Mouse (Mus musculus): ENCODE data around the gene Mak. TPM values are rescaled to one million over a fixed set of nuclear protein-coding genes. Genes with fewer than 3 reads are reported as not detected.
"Not testable (repeated sequence)": the region's sequence is repeated elsewhere in the genome, so short reads cannot be mapped to it uniquely, and the experiment has no call there.

Mak gene
- polyA plus RNA-seq, 1 experiment from 2014 or later = 0.22 TPM

DNA sequence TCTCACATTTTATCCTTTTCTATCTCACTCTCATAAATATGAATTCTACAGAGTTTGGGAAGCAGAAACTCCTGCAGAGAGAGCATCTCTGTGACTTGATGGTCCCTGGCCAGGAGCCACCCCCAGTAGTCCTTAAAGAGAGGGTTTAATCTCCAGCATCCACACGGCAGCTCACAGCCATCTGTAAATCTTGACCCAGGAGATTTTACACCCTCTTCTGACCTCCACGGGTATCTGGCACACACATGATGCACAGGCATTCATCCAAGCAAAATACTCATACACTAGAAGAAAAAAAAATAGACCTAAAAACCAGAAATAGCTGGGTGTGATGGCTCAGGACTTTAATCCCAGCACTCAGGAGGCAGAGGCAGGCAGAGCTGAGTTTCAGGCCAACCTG lies 91.1 kb downstream of the Mak start:
- Histone ChIP-seq H3K36me3 (no peaks in the 10 kb centered on the region), H3K4me1 (no peaks in the 10 kb centered on the region), H3K27me3 (no peaks in the 10 kb centered on the region), H3K9me3 (no peaks in the 10 kb centered on the region), H3K9ac (no peak overlapping the region), H3K4me3 (no peak overlapping the region), H3K4me2 (no peak overlapping the region), H3K27ac (no peak overlapping the region)
- ATAC-seq (ENCODE audit: insufficient number of reproducible peaks, low FRiP score, low TSS enrichment, low read depth) = no peak
- WGBS = 59% methylated on average over 2 of the region's 2 CpGs

GRCm38 (mm10) chr13:40987608-40988303 lies 91.8 kb downstream of the Mak start:
- H3K4me1 ChIP-seq; H3K4me2 ChIP-seq; ATAC-seq (ENCODE audit: insufficient number of reproducible peaks, low FRiP score, low TSS enrichment, low read depth); H3K9ac ChIP-seq; H3K9me3 ChIP-seq; H3K36me3 ChIP-seq; H3K27me3 ChIP-seq; H3K4me3 ChIP-seq; H3K27ac ChIP-seq: not testable (repeated sequence)
- 70% methylated on average over 4 of the region's 4 CpGs for WGBS

GRCm38 (mm10) chr13:40986081-40986480 lies 93.4 kb downstream of the Mak start:
- Histone ChIP-seq H3K9me3 (no peaks in the 10 kb centered on the region), H3K9ac (no peak overlapping the region), H3K4me2 (no peak overlapping the region), H3K36me3 (no peaks in the 10 kb centered on the region), H3K4me3 (no peak overlapping the region), H3K27me3 (no peaks in the 10 kb centered on the region), H3K4me1 (no peaks in the 10 kb centered on the region), H3K27ac (no peak overlapping the region)
- WGBS = 93% methylated on average over 5 of the region's 5 CpGs
- ATAC-seq (ENCODE audit: insufficient number of reproducible peaks, low FRiP score, low TSS enrichment, low read depth) = no peak

- 86% methylated on average over 1 of the region's 1 CpGs for WGBS
- no peaks in the 10 kb centered on the region for H3K4me1 ChIP-seq
- H3K4me3 ChIP-seq = no peak overlapping the region
- no peaks in the 10 kb centered on the region for H3K9me3 ChIP-seq
- ATAC-seq (ENCODE audit: insufficient number of reproducible peaks, low FRiP score, low TSS enrichment, low read depth) = no peak
- H3K27me3 ChIP-seq = no peaks in the 10 kb centered on the region
- no peak overlapping the region for H3K9ac ChIP-seq
- H3K27ac ChIP-seq = no peak overlapping the region
- H3K36me3 ChIP-seq = no peaks in the 10 kb centered on the region
- H3K4me2 ChIP-seq = no peak overlapping the region
Measured at GRCm38 (mm10) chr13:40982759-40983158, 96.7 kb downstream of the Mak start.

DNA sequence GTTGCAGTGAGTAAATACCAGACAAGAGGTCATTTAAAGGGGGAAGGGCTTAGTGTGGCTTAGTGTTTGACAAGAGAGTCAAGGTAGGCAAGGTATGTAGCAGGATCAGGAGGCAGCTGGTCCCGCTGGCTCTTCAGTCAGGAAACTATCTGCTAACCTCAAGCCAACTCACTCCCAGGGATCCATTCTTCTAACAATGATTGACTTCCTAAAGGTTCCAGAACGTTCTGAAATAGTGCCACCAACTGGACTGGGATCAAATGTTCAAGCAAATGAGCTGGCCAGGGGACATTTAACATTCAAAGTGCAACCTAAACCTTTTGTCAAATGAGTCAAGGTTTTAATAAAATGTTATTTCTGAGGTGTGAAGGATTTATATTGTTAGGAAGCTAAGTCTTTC lies 100.2 kb downstream of the Mak start:
- Histone ChIP-seq H3K36me3 (no peaks in the 10 kb centered on the region), H3K9ac (no peak overlapping the region), H3K27me3 (no peaks in the 10 kb centered on the region), H3K4me1 (no peaks in the 10 kb centered on the region), H3K9me3 (no peaks in the 10 kb centered on the region), H3K4me2 (no peak overlapping the region), H3K27ac (peak overlapping the region; percentile 24; the same call in 1 of the 2 replicates), H3K4me3 (no peak overlapping the region)
- 60% methylated on average over 2 of the region's 2 CpGs for WGBS
- ATAC-seq (ENCODE audit: insufficient number of reproducible peaks, low FRiP score, low TSS enrichment, low read depth) = no peak

- H3K27me3 ChIP-seq = no peaks in the 10 kb centered on the region
- 80% methylated on average over 4 of the region's 4 CpGs for WGBS
- H3K9me3 ChIP-seq = no peaks in the 10 kb centered on the region
- H3K4me1 ChIP-seq = no peaks in the 10 kb centered on the region
- no peaks in the 10 kb centered on the region for H3K36me3 ChIP-seq
- no peak overlapping the region for H3K4me3 ChIP-seq
- no peak overlapping the region for H3K27ac ChIP-seq
- H3K9ac ChIP-seq = no peak overlapping the region
- ATAC-seq (ENCODE audit: insufficient number of reproducible peaks, low FRiP score, low TSS enrichment, low read depth) = no peak
- H3K4me2 ChIP-seq = no peak overlapping the region
Measured at GRCm38 (mm10) chr13:40978652-40979051, 100.9 kb downstream of the Mak start.

GRCm38 (mm10) chr13:40977609-40978008 lies 101.9 kb downstream of the Mak start:
- H3K4me3 ChIP-seq = no peak overlapping the region
- H3K36me3 ChIP-seq = no peaks in the 10 kb centered on the region
- H3K9ac ChIP-seq = no peak overlapping the region
- no peak overlapping the region for H3K27ac ChIP-seq
- no peaks in the 10 kb centered on the region for H3K9me3 ChIP-seq
- WGBS = 14% methylated on average over 7 of the region's 7 CpGs
- ATAC-seq (ENCODE audit: insufficient number of reproducible peaks, low FRiP score, low TSS enrichment, low read depth) = no peak
- H3K4me1 ChIP-seq = no peaks in the 10 kb centered on the region
- no peak overlapping the region for H3K4me2 ChIP-seq
- no peaks in the 10 kb centered on the region for H3K27me3 ChIP-seq

Other genes with a start within 250 kb of the Mak start
- 3.4 and 3.7 TPM in 2 replicates for gene Gcnt2, start 220.0 kb downstream of the Mak start, polyA plus RNA-seq (2015; fragmentation: Nextera tagmentation; extraction: Ambion mirVana)
- 55.5 and 55.8 TPM in 2 replicates for gene Pak1ip1, start 78.7 kb downstream of the Mak start, polyA plus RNA-seq (2015; fragmentation: Nextera tagmentation; extraction: Ambion mirVana)
- gene Tmem14c, start 63.4 kb downstream of the Mak start, polyA plus RNA-seq (2015; fragmentation: Nextera tagmentation; extraction: Ambion mirVana) = 189 and 196 TPM in 2 replicates
- gene Gcm2, start 31.3 kb upstream of the Mak start, polyA plus RNA-seq (2015; fragmentation: Nextera tagmentation; extraction: Ambion mirVana) = not detected in 2 replicates
- not detected in 2 replicates for gene Sycp2l, start 34.6 kb upstream of the Mak start, polyA plus RNA-seq (2015; fragmentation: Nextera tagmentation; extraction: Ambion mirVana)
- gene Elovl2, start 140.7 kb upstream of the Mak start, polyA plus RNA-seq (2015; fragmentation: Nextera tagmentation; extraction: Ambion mirVana) = 1.8 and 2.3 TPM in 2 replicates
- gene Smim13, start 170.1 kb upstream of the Mak start, polyA plus RNA-seq (2015; fragmentation: Nextera tagmentation; extraction: Ambion mirVana) = 13.3 and 15.0 TPM in 2 replicates
- not detected in 2 replicates for gene Gm17364, start 194.3 kb upstream of the Mak start, polyA plus RNA-seq (2015; fragmentation: Nextera tagmentation; extraction: Ambion mirVana)